Mouse (Mus musculus) hindbrain, embryonic 12.5 days (tissue): Measurements from ENCODE around the gene Cand1. TPM values are rescaled to one million over a fixed set of nuclear protein-coding genes. Genes with fewer than 3 reads are reported as not detected.
A peak's percentile ranks its signal among the peaks of the same experiment; 100 is the strongest.

ENCODE experiments used
- ATAC-seq: fragments of 200-750 bp; cut with Nextera tagmentation; 2 replicates; pipeline ENCODE4 v1.8.0; 2017; ENCODE audit warnings: moderate TSS enrichment; ENCODE audit not compliant: low FRiP score
- H3K27ac ChIP-seq: fragments of 300-500 bp; sonication (generic); 2 replicates; pipeline ENCODE4 v1.5.1; 2016; ENCODE audit warnings: mild to moderate bottlenecking
- H3K27me3 ChIP-seq: fragments of 300-500 bp; sonication (generic); 2 replicates; pipeline ENCODE4 v1.6.1; 2016; ENCODE audit warnings: mild to moderate bottlenecking
- H3K36me3 ChIP-seq: fragments of 300-500 bp; sonication (generic); 2 replicates; pipeline ENCODE4 v1.6.1; 2016; ENCODE audit warnings: mild to moderate bottlenecking
- H3K4me1 ChIP-seq: fragments of 300-500 bp; sonication (generic); 2 replicates; pipeline ENCODE4 v1.6.1; 2016
- H3K4me2 ChIP-seq: fragments of 300-500 bp; sonication (generic); replicated peaks from 2 replicates; pipeline ENCODE4 v1.6.1; 2016; ENCODE audit warnings: mild to moderate bottlenecking
- H3K4me3 ChIP-seq: fragments of 300-500 bp; sonication (generic); 2 replicates; pipeline ENCODE4 v1.5.1; 2016; ENCODE audit warnings: mild to moderate bottlenecking
- H3K9ac ChIP-seq: fragments of 300-500 bp; sonication (generic); 2 replicates; pipeline ENCODE4 v1.6.1; 2016; ENCODE audit warnings: mild to moderate bottlenecking, moderate library complexity
- H3K9me3 ChIP-seq: fragments of 300-500 bp; sonication (generic); replicated peaks from 2 replicates; pipeline ENCODE4 v1.6.1; 2016; ENCODE audit warnings: mild to moderate bottlenecking
- WGBS: fragments of 180-500 bp; shearing (Covaris S2); methylation state at CpG from one replicate; pipeline ENCODE4 v1.1.7; 2016; 5-methylcytosine and 5-hydroxymethylcytosine counted together
- polyA plus RNA-seq: library from polyadenylated mRNA; unstranded; fragments of >200 nt; fragmentation: Nextera tagmentation; extraction: Ambion mirVana; gene quantifications from 2 replicates; pipeline ENCODE4 v1.2.1, GENCODE M21; 2016

Gene Cand1
- polyA plus RNA-seq, 1 experiment from 2014 or later, result 101 TPM

DNA sequence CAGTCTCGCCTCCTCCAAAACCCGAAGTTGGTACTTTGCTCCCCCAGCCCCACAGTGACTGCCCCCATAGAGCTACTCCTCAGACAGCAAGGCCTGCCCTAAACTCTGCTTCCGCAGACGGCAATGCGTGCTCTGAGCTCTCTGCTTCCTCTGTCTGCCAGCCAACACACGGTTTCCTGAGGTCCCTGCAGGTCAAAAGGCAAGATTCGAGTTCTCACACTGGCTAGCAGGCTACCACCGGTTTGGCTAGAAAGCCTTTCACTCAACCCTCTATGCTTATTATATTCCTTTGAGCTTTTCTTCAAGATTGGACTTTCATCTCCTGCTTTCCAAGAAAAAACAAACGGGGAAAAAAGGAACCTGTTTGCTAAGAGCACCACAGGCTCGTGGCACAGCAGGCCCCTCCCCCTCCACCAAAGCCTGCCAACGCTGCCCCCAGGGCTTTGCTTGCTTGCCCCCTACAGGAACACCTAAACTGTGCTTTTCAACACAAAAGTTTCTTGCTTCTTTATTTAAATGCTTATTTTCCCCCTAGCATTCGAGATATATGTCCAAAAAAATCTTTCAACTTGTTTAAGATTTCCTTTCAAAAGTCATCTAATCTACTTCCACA lies 35.4 kb downstream of the Cand1 start:
- Histone ChIP-seq H3K4me3 (no peak overlapping the region), H3K27ac (no peak overlapping the region), H3K36me3 (peaks cover 78% of the 10 kb centered on the region), H3K4me1 (no peaks in the 10 kb centered on the region), H3K27me3 (no peaks in the 10 kb centered on the region), H3K9me3 (no peaks in the 10 kb centered on the region), H3K4me2 (no peak overlapping the region), H3K9ac (no peak overlapping the region)
- 80% methylated on average over 12 of the region's 12 CpGs for WGBS
- no peak for ATAC-seq

DNA sequence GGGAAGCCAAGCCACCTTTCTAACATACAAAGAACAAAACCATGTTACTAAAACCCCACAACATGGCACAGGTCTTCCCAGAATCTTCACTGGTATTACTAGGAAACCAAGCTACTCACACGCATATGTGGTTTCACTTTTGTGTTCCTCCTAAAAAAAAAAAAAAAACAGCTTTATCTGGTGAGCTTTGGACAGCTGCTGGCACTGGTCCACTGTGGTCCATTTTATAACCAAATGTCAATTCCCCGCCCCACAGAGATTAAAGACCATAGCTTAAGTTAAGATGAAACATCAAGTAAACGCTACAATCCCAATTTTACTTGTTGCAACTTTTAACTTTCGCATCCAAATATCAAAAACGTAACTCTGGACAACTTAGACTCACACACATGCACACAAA lies 40.0 kb downstream of the Cand1 start:
- Histone ChIP-seq H3K4me2 (no peak overlapping the region), H3K27me3 (no peaks in the 10 kb centered on the region), H3K4me3 (no peak overlapping the region), H3K9me3 (no peaks in the 10 kb centered on the region), H3K36me3 (peaks cover 59% of the 10 kb centered on the region), H3K9ac (no peak overlapping the region), H3K4me1 (no peaks in the 10 kb centered on the region), H3K27ac (no peak overlapping the region)
- ATAC-seq, result no peak
- WGBS, result 96% methylated on average over 5 of the region's 5 CpGs

DNA sequence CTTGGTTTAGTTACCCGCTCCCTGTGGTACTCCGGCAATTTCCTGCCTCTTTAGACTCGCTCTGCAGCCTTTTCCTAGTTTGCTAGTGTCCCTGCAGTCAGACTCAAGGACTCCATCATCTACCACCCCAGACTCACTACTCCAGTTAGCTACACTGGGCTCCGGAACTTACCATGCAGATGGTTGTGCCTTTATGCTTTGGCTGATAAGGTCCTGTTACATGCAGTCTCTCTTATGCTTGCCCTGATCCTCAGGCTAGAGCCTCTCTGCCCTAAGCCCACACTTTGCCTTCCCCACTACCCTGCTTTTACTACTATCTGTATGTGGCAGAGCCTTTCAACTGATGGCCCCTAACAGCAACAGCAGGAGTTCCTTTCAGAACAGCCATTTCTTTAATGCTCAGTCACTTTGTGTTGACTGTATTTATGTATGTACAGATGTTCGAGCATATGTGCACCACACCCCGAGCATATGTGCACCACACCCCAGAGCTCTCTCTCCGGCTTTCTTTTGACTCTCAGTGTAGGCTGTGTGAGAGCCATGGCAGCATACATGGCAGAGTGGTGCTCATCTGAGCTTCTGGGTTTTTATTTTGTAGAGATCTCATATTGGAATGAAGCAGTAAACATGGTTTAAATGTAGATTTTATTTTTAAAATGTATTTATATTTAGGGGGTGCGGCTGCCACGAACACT lies 41.5 kb downstream of the Cand1 start:
- H3K36me3 ChIP-seq, result peaks cover 48% of the 10 kb centered on the region
- no peak overlapping the region for H3K9ac ChIP-seq
- H3K4me2 ChIP-seq, result no peak overlapping the region
- no peak overlapping the region for H3K27ac ChIP-seq
- no peak overlapping the region for H3K4me3 ChIP-seq
- peak; percentile 43; the same call in 1 of the 2 replicates for ATAC-seq
- no peaks in the 10 kb centered on the region for H3K4me1 ChIP-seq
- no peaks in the 10 kb centered on the region for H3K9me3 ChIP-seq
- H3K27me3 ChIP-seq, result no peaks in the 10 kb centered on the region
- WGBS, result 90% methylated on average over 9 of the region's 9 CpGs

DNA sequence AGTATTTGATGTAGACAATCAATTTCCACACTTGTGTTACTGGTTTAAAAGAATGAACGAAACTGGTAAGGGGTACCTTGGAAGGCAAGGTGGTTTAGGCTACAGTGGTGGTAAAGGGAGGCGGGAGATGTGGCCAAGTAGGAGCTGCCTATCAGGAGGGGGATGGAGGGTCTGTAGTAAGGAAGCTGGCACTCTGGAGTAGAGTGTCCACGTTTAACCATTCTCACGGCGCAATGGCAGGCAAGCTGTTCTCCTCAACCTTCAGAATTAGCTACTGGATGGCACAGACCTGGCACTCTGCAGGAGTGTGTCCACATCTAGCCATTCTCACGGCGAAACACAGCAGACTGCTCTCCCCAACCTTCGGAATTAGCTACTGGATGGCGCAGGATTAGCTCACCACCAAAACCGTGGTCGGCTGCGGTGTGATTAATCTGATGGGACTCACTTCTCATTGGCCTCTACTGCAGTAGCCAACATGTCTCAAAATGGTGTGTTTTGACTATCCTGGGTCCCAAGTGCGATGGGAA lies 42.2 kb downstream of the Cand1 start:
- Histone ChIP-seq H3K27me3 (no peaks in the 10 kb centered on the region), H3K9ac (no peak overlapping the region), H3K4me3 (no peak overlapping the region), H3K9me3 (no peaks in the 10 kb centered on the region), H3K27ac (no peak overlapping the region), H3K36me3 (peaks cover 42% of the 10 kb centered on the region), H3K4me2 (no peak overlapping the region), H3K4me1 (no peaks in the 10 kb centered on the region)
- 93% methylated on average over 13 of the region's 13 CpGs for WGBS
- ATAC-seq, result no peak

DNA sequence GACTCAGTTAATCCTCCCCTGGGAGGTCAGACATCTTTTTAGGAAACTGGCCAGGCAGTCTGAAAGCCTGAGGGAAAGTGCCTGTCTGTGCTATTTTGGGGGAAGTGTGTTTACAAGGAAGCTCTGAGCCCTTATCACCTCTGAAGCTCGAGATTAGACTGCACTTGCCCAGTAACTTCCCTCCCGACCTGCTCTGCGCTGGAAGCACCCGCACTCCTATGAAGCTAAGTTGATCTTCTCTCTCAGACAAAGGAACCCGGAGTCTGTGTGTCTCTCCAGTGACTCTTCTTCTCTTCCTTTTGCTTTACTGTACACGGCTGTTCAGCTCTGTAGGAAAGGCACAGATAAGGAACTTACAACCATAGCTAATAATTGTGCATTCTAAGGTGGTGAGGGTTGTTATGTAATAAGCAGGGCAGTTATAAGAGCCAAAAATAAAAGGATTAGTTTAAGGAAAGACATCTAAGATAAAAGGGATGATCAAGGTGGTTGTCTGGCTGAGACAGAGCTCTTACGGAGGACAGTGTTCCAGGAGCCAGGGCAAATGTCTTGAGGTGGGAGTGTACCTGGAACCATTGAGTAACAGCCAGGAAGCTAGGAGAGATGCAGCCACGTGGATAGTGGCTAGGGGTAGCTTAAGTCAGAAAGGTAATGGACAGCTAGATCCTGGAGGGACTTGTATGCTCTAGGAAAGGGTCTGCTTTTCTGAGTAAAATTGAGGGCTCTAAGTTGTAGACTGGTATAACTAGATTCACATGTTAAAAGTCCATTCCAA lies 47.1 kb downstream of the Cand1 start:
- ATAC-seq, result no peak
- Histone ChIP-seq H3K27me3 (no peaks in the 10 kb centered on the region), H3K4me2 (no peak overlapping the region), H3K27ac (no peak overlapping the region), H3K9ac (no peak overlapping the region), H3K4me3 (no peak overlapping the region), H3K4me1 (no peaks in the 10 kb centered on the region), H3K9me3 (no peaks in the 10 kb centered on the region), H3K36me3 (peaks cover 18% of the 10 kb centered on the region)
- WGBS, result 77% methylated on average over 8 of the region's 8 CpGs

DNA sequence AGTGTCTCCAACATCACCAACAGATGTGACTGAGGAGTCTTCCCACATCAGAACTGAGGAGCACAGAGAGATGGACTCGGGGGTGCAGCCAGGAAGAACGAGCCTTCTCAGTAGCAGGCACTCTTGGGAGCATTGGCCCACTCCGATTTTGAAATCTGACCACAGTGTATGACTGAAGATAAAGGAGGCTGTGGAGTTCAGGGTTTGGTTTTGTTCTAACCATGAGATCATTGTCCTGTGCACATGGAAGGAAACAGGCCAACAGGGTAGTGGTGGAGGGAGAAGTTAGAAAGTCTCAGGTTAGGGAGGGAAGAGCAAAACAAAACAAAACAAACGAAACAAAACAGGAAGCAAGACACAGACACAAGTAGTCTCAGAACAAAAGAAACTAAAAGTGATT lies 52.1 kb downstream of the Cand1 start:
- no peak for ATAC-seq
- H3K4me3 ChIP-seq, result no peak overlapping the region
- H3K4me1 ChIP-seq, result no peaks in the 10 kb centered on the region
- H3K27ac ChIP-seq, result no peak overlapping the region
- H3K4me2 ChIP-seq, result no peak overlapping the region
- no peak overlapping the region for H3K9ac ChIP-seq
- no peaks in the 10 kb centered on the region for H3K27me3 ChIP-seq
- H3K9me3 ChIP-seq, result no peaks in the 10 kb centered on the region
- 68% methylated on average over 4 of the region's 4 CpGs for WGBS
- no peaks in the 10 kb centered on the region for H3K36me3 ChIP-seq

DNA sequence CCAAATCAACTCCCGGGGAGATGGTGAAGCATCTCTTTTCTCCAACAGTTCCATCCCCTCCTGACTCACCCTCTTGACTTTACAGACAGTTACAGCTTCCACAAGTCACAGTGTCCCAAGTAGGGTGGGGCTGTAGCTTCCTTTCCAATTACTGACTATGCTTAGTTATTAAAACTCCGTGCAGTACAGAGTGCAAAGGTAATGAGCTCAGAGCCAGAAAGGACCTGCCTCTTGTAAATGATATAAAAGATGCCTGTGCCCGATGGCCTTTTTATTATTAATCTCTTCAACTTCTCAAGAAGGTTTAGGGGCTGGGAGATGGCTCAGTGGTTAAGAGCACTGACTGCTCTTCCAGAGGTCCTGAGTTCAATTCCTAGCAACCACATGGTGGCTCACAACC lies 70.2 kb downstream of the Cand1 start:
- Histone ChIP-seq H3K27me3 (no peaks in the 10 kb centered on the region), H3K9me3 (no peaks in the 10 kb centered on the region)
- 96% methylated on average over 3 of the region's 3 CpGs for WGBS

DNA sequence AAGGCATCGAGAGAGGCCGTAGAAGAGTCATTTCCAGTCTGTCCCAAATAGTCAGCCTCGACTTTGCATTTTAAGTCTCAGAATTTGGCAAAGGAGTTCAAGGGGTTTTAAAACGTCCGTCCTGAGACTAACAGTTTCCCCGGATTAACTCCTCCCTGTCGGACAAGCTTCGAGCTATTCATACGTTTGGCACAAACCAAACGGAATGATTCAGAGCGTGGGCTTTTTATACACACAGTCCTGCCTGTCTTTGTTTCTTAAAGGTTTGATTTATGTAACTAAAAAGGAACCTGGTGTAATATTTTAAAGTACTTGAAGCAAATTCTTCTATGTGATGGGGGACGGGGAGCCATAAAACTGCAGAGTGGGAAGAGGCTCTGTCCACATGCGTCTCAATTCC lies 70.6 kb downstream of the Cand1 start:
- H3K4me2 ChIP-seq, result no peak overlapping the region
- 86% methylated on average over 13 of the region's 13 CpGs for WGBS
- H3K4me1 ChIP-seq, result no peaks in the 10 kb centered on the region
- no peaks in the 10 kb centered on the region for H3K36me3 ChIP-seq
- H3K9ac ChIP-seq, result no peak overlapping the region
- no peak overlapping the region for H3K4me3 ChIP-seq
- H3K27ac ChIP-seq, result no peak overlapping the region
- ATAC-seq, result no peak
- H3K9me3 ChIP-seq, result no peaks in the 10 kb centered on the region
- no peaks in the 10 kb centered on the region for H3K27me3 ChIP-seq

More for the DNA sequence above, 70.2 kb downstream of the Cand1 start:
- H3K9ac ChIP-seq, result no peak overlapping the region
- H3K4me2 ChIP-seq, result no peak overlapping the region
- no peak overlapping the region for H3K27ac ChIP-seq
- no peak for ATAC-seq
- no peak overlapping the region for H3K4me3 ChIP-seq
- H3K4me1 ChIP-seq, result no peaks in the 10 kb centered on the region
- no peaks in the 10 kb centered on the region for H3K36me3 ChIP-seq

DNA sequence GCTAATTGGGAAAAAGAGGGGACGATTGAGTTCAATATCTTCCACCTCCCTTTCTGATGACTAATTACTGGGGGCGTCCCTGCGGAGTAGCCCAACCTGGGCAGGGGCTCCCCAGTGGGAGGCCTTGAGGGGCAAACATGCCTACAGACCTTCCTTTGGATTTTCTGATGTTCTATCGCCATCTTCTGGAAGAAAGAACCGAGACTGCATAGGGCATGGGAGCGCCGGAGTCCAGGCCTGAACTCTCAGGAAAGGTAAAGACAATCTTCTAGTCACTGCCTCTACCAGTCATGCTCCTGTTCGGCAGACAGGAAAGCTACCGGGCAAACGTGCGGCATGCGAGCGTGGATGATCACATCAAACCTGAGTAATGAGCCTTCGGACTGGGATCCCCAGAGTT lies 71.1 kb downstream of the Cand1 start:
- Histone ChIP-seq H3K4me2 (no peak overlapping the region), H3K27ac (no peak overlapping the region), H3K27me3 (no peaks in the 10 kb centered on the region), H3K4me1 (no peaks in the 10 kb centered on the region), H3K36me3 (no peaks in the 10 kb centered on the region), H3K9ac (no peak overlapping the region), H3K4me3 (no peak overlapping the region), H3K9me3 (no peaks in the 10 kb centered on the region)
- no peak for ATAC-seq
- WGBS, result 33% methylated on average over 14 of the region's 14 CpGs

DNA sequence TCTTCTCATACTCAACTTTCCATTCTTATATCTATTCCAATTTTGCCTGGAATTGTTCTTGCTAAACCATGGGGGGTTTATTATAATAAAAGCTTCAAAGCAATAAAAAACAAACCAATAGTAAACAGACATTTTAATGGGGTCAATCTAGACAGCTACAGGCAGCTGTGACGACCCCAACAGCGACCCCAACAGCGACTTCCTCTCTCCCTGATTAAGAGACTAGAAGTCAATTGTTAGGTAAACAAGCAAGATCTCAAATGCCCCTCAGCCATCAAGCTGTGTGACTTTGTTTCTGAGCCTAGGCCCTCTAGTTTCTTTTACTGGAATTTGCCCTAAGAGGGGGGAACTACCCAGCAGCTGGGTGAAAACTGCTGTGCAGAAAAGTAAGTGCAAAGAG lies 72.0 kb downstream of the Cand1 start:
- WGBS, result 22% methylated on average over 3 of the region's 3 CpGs
- no peaks in the 10 kb centered on the region for H3K27me3 ChIP-seq
- no peaks in the 10 kb centered on the region for H3K9me3 ChIP-seq
- H3K27ac ChIP-seq, result no peak overlapping the region
- no peak overlapping the region for H3K9ac ChIP-seq
- H3K4me2 ChIP-seq, result no peak overlapping the region
- no peak overlapping the region for H3K4me3 ChIP-seq
- H3K4me1 ChIP-seq, result no peaks in the 10 kb centered on the region
- no peaks in the 10 kb centered on the region for H3K36me3 ChIP-seq
- ATAC-seq, result no peak

DNA sequence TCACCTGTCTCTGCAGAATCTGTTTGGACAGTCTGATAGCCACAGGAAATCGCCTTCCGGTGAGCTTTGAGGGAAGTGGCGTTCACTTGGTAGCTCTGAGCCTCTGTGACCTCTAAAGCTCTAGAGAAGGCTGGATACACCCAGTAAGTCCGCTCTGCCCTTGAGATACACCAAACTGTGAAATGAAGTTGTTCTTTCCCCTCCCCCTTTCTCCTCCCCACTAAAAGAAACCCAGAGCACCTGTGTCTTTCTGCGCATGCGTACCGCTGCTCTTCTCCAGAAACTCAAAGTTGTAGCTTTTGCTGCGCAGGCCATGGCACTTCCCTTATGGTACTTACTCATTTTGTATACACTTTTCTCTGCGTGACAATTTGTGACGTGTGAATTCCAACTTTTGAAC lies 74.8 kb downstream of the Cand1 start:
- Histone ChIP-seq H3K9me3 (0 out of 2 replicates have a peak, but pooled peaks cover 3% of the 10 kb centered on the region), H3K4me3 (no peak overlapping the region), H3K9ac (no peak overlapping the region), H3K27ac (no peak overlapping the region), H3K4me2 (no peak overlapping the region), H3K4me1 (no peaks in the 10 kb centered on the region), H3K36me3 (no peaks in the 10 kb centered on the region), H3K27me3 (no peaks in the 10 kb centered on the region)
- ATAC-seq, result no peak
- 90% methylated on average over 10 of the region's 10 CpGs for WGBS

DNA sequence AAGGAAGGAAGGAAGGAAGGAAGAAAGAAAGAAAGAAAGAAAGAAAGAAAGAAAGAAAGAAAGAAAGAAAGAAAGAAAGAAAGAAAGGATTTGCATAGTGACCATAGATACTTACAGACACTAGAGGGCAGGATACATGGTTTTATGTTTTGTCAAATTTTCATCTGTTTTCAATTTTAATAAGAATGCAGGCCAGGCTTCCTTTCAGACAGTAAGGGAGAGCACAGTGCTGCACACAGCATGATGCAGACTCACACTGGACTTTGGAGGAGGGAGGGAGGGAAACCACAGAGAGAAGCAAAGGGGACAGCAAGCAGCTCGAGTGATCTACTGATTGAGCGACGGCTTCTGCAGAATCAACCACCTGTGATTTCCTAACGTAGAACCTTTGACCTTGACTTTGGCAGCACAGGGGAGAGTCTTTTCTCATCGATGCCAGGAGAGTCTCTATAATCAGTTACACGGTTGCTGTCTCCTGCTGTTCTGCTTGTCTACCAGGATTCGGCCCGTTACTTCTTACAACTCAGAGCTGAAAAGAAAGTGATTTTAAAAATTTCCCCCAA lies 78.0 kb downstream of the Cand1 start:
- no peaks in the 10 kb centered on the region for H3K36me3 ChIP-seq
- no peak overlapping the region for H3K4me3 ChIP-seq
- WGBS, result 53% methylated on average over 8 of the region's 8 CpGs
- H3K27ac ChIP-seq, result no peak overlapping the region
- ATAC-seq, result no peak
- no peaks in the 10 kb centered on the region for H3K4me1 ChIP-seq
- H3K9me3 ChIP-seq, result 0 out of 2 replicates have a peak, but pooled peaks cover 3% of the 10 kb centered on the region
- H3K4me2 ChIP-seq, result no peak overlapping the region
- no peaks in the 10 kb centered on the region for H3K27me3 ChIP-seq
- H3K9ac ChIP-seq, result no peak overlapping the region
